Mouse (Mus musculus): ENCODE results near the gene Col16a1. TPM values are rescaled to one million over a fixed set of nuclear protein-coding genes. Genes with fewer than 3 reads are reported as not detected.

The Col16a1 gene
- total RNA-seq (2017) = 4.6 and 4.8 TPM in 2 replicates

GRCm38 (mm10) chr4:130047331-130048202 lies at the start of gene Col16a1:
Gene Col16a1 (plus strand): TSS chr4:130047840.
- peak; percentile 63 for ATAC-seq (replicated peaks; ENCODE audit: low read depth, poor library complexity, severe bottlenecking)

GRCm38 (mm10) chr4:129998124-129998523 lies 49.5 kb upstream of the Col16a1 start:
- no peak for ATAC-seq (replicated peaks; ENCODE audit: low read depth, poor library complexity, severe bottlenecking)

DNA sequence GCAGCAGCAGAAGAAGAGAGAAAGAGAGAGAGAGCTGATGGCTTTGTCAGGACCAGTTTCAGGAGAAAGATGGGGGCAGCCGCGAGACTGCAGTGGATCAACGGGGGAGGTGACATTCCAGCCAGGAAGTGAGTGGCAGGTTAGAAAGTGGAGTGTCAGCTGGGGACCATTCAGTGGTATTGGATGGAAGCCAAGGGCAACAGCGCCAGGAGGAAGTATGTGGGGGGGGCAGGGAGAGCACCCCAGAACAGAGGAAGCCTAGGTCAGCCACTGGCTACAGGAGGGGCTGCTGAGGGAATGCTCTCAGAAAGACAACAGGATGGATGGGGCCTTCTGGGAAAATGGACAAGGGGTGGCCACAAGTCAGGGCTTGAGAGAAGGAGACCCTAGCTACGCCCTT lies 45.9 kb upstream of the Col16a1 start:
- ATAC-seq (replicated peaks; ENCODE audit: low read depth, poor library complexity, severe bottlenecking) = 0 out of 2 replicates have a peak, but pooled peaks have one; percentile 40

DNA sequence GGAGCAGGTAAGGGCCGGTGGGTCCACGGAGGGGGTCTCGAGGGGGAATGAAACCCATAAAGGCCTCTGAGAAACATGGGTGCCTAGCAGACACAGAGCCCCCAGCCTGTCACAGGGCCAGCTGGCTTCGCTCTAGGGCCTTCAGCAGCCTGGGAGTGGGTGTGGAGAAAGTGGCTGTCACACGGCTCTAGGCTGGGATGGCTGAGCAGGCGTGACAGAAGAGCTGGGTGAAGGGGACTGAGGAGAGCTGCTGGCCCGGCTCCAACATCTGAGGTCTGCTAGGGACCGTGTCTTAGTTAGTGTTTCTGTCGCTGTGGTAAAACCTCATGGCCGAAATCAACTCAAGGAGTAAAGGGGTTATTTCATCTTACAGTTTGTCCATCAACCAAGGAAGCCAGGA lies 45.5 kb upstream of the Col16a1 start:
- no peak for ATAC-seq (replicated peaks; ENCODE audit: low read depth, poor library complexity, severe bottlenecking)

DNA sequence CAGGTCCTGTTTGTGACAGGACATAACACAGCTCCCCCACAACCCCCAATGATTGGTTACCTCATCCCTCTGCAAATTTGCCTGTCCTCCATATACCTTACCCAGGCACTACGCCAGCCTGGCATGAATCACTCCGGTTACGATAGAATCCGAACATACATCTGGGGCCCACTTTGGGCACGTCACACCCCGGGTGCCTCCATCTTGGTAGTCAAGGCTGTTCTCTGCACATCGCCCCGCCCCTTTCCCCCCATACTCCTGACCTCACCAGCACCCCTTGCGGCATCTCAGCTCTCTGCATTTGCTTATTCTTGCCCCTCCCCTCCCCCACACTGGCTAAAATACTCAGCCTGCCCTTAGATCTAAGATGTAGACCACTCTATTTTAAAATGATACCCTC lies 42.0 kb upstream of the Col16a1 start:
- ATAC-seq (replicated peaks; ENCODE audit: low read depth, poor library complexity, severe bottlenecking) = no peak

DNA sequence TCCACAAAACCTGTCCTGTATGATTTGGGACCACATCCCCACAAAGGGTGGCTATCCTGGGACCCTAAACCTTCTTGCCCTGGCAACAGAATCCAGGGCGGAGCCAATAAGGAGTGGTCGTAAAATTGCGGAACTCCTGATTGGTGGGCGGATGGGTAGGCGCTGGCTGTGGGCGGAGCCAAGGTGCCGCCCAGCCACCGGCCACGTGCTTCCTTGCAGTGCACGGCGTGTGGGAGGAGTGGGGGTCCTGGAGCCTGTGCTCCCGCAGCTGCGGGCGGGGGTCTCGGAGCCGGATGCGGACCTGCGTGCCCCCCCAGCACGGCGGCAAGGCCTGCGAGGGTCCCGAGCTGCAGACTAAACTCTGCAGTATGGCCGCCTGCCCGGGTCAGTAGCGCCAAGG lies 41.1 kb upstream of the Col16a1 start:
- peak; percentile 74 for ATAC-seq (replicated peaks; ENCODE audit: low read depth, poor library complexity, severe bottlenecking)

- ATAC-seq (replicated peaks; ENCODE audit: low read depth, poor library complexity, severe bottlenecking) = no peak
Measured at GRCm38 (mm10) chr4:130009043-130009442, 38.6 kb upstream of the Col16a1 start.

DNA sequence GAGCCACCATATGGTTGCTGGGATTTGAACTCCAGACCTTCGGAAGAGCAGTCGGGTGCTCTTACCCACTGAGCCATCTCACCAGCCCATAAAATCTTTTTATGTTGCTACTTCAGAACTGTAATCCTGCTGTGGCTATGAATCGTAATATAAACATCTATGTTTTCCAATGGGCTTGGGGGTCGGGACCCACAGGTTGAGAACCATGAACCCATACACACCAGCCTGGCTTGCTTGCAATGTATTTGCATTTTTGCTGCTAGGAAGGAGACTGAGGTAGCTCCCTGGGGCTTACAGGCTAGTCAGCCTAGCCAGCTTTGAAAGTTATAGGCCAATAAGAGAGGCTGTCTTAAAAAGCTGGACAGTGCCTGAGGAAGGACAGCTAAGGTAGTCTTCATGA lies 36.9 kb upstream of the Col16a1 start:
- ATAC-seq (replicated peaks; ENCODE audit: low read depth, poor library complexity, severe bottlenecking) = no peak

- ATAC-seq (replicated peaks; ENCODE audit: low read depth, poor library complexity, severe bottlenecking) = no peak
Measured at GRCm38 (mm10) chr4:130012234-130012633, 35.4 kb upstream of the Col16a1 start.

GRCm38 (mm10) chr4:130013111-130013510 lies 34.5 kb upstream of the Col16a1 start:
- ATAC-seq (replicated peaks; ENCODE audit: low read depth, poor library complexity, severe bottlenecking) = no peak

DNA sequence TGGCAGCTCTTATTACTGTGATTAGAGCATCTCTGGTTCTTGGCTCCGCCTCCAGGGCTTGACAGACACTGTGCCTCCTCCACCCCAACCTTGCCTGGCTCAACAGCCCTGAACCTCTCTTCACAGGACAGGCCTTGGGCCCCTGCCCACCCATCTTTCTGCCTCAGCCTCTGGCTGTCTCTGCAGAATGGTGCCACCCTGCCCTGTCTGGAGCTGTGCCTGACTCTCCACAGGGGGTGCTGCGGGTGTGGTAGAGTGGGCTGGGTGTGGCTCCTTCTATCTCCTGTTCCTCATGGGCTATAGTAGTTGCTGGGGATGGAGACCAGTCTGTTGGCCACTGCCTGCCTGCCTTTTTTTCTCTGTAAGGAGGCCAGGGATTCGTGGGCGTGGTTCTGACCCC lies 31.6 kb upstream of the Col16a1 start:
- ATAC-seq (replicated peaks; ENCODE audit: low read depth, poor library complexity, severe bottlenecking) = no peak

DNA sequence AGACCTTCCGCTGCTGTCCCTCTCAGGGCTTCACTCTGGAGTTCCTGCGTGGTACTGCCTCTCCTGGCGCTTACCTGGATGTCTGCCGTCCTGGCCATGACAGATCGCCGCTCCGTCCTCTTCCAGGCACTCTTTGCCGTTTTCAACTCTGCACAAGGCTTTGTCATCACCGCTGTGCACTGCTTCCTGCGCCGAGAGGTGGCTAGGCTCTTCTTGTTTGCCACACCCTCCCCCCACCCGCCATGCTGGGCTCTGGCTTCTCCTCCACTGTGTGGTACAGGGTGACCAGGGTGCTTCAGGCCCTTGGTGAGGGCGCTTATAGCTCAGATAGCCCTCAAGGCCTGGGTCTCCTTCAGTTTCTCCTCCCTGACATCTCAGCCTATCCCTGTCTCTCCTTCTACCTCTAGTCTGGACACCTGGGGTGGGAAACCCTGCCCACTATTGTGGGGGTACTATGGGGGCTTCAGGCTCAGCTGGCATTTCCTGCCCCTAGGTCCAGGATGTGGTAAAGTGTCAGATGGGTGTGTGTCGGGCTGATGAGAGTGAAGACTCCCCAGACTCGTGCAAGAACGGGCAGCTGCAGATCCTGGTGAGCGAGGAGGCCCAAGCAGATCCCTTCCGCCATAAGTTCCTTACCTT lies 30.5 kb upstream of the Col16a1 start:
- ATAC-seq (replicated peaks; ENCODE audit: low read depth, poor library complexity, severe bottlenecking) = peak; percentile 20; the same call in 1 of the 2 replicates

GRCm38 (mm10) chr4:130022952-130023351 lies 24.7 kb upstream of the Col16a1 start:
- ATAC-seq (replicated peaks; ENCODE audit: low read depth, poor library complexity, severe bottlenecking) = no peak

DNA sequence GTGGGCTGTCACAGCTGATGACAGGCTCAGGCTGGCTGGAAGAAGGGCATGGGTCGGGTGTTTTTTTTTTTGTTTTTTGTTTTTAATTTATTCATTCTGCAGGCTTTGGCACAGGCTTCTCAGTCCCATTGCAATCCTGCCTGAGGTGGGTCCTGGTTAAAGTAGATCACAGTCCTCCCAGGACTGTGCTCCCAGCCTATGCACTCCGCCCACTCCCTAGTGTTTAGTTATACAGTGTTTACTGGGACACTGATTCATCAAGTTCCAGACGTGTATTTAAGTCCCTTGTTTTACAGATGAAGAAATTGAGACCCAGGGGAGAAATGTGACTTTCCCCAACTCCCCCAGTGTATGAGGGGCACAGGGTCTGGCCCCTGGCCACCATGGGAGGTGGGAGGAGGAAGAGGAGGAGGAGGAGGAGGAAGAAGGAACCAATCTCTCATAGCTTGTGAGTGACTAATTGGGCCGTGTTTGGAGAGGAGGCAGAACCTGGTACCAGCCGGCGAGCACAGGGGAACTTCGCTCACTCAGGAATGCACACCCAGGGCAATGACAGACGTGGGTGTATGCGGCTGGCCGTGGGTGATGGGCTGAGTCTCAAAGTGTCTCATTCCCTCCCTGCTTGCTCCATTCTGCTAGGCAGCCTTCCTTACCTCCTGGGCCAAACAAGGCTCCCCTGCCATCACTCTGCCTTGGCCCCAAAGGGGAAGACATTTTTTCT lies 24.0 kb upstream of the Col16a1 start:
- no peak for ATAC-seq (replicated peaks; ENCODE audit: low read depth, poor library complexity, severe bottlenecking)

DNA sequence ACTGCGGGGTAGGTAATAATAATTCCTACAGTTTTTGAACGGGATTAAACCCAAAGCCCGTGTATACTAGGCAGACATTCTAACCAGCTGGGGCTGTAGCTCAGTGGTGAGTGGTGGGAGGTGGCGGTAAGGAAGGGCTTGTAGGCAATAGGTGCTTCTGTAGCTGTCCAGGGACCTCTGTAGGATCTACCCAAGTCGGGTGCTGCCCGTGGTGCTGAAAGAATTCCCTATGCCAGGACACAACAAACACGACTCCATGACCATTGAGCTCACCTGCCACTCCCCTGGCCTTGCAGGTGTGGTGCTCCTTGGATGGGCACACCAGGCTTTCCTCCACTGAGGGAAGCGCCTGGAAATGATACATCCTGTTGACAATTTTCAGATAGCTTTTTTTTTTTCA lies 22.1 kb upstream of the Col16a1 start:
- no peak for ATAC-seq (replicated peaks; ENCODE audit: low read depth, poor library complexity, severe bottlenecking)

- no peak for ATAC-seq (replicated peaks; ENCODE audit: low read depth, poor library complexity, severe bottlenecking)
Measured at GRCm38 (mm10) chr4:130031146-130031545, 16.5 kb upstream of the Col16a1 start.

DNA sequence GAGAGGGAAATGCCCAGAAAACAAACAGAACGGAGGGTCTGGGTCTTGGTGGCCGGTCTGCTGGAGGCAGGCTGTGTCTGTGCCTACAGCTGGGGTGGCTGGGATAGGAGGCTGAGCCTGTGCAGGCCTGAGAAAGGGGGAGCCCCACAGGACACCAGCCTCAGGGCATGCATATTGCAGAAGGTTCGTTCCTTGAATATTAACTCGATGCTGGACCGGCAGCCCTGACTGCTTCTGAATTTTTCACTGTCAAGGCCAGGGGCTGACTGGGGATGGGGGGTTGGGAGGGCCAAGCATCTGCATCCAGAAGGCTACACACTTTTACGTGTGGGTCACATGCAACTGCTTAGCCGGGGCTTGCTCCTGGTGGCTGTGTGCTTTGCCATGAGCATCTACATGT lies 14.1 kb upstream of the Col16a1 start:
- no peak for ATAC-seq (replicated peaks; ENCODE audit: low read depth, poor library complexity, severe bottlenecking)

DNA sequence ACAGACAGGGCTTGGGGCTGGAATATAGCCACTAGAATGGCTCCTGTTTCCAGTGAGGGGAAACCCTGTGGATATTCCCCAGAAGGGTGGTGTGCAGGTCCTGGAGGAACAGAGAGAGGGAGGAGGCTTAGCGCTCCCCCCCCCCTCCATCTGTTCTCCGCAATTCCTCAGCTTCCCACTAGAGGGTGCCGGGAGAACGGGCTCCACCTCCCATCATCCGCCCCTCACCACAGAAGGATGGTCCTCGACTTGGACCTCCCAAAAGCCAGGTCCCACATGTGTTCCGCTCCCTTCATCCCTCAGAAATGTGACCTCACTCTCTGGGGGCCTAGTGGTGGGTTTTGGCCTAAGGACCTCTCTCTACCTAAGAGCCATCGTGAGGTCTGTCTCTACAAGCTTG lies 11.5 kb upstream of the Col16a1 start:
- ATAC-seq (replicated peaks; ENCODE audit: low read depth, poor library complexity, severe bottlenecking) = peak; percentile 89

- ATAC-seq (replicated peaks; ENCODE audit: low read depth, poor library complexity, severe bottlenecking) = 0 out of 2 replicates have a peak, but pooled peaks have one; percentile 7
Measured at GRCm38 (mm10) chr4:130036573-130037401, 10.9 kb upstream of the Col16a1 start.

DNA sequence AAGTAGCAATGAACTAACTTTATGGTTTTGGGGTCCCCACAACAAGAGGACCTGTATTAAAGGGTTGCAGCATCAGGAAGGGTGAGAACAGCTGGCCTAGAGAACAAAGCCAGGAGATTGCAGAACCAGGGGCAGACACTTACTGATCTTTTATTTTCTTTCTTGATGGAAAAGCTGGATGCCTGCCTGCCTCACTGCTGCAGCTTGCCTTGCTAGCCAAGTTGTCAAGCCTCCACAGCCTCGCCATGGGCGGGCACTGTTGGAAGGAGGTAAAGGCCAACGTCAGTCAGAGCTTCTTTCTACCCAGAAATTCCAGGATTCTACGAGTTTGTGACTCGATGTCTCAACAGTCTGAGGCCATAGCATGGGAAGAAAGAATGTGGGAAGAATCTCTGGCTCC lies 8.3 kb upstream of the Col16a1 start:
- ATAC-seq (replicated peaks; ENCODE audit: low read depth, poor library complexity, severe bottlenecking) = no peak

All from common myeloid progenitor, adult 5-6 weeks (primary cell).